Mouse (Mus musculus) hindbrain, embryonic 13.5 days (tissue): Measurements from ENCODE around the gene Lin28b. TPM values are rescaled to one million over a fixed set of nuclear protein-coding genes. Genes with fewer than 3 reads are reported as not detected.

Experiments used
- ATAC-seq: fragments of 200-750 bp; cut with Nextera tagmentation; 2 replicates; pipeline ENCODE4 v1.8.0; 2017; ENCODE audit warnings: moderate TSS enrichment; ENCODE audit not compliant: low FRiP score
- H3K27ac ChIP-seq: fragments of 300-500 bp; sonication (generic); 2 replicates; pipeline ENCODE4 v1.5.1; 2015; ENCODE audit warnings: inconsistent platforms, mild to moderate bottlenecking, moderate library complexity
- H3K27me3 ChIP-seq: fragments of 300-500 bp; sonication (generic); 2 replicates; pipeline ENCODE4 v1.6.1; 2015; ENCODE audit warnings: mild to moderate bottlenecking, inconsistent platforms
- H3K36me3 ChIP-seq: fragments of 300-500 bp; sonication (generic); 2 replicates; pipeline ENCODE4 v1.6.1; 2015; ENCODE audit warnings: mild to moderate bottlenecking, inconsistent platforms
- H3K4me1 ChIP-seq: fragments of 300-500 bp; sonication (generic); replicated peaks from 2 replicates; pipeline ENCODE4 v1.6.1; 2015; ENCODE audit warnings: inconsistent platforms
- H3K4me2 ChIP-seq: fragments of 300-500 bp; sonication (generic); 2 replicates; pipeline ENCODE4 v1.6.1; 2015; ENCODE audit warnings: inconsistent platforms, mild to moderate bottlenecking, moderate library complexity
- H3K4me3 ChIP-seq: fragments of 300-500 bp; sonication (generic); 2 replicates; pipeline ENCODE4 v1.5.1; 2015; ENCODE audit warnings: mild to moderate bottlenecking, inconsistent platforms
- H3K9ac ChIP-seq: fragments of 300-500 bp; sonication (generic); 2 replicates; pipeline ENCODE4 v1.6.1; 2015; ENCODE audit warnings: mild to moderate bottlenecking, inconsistent platforms
- H3K9me3 ChIP-seq: fragments of 300-500 bp; sonication (generic); 2 replicates; pipeline ENCODE4 v1.6.1; 2016; ENCODE audit warnings: inconsistent platforms
- WGBS: fragments of 180-500 bp; shearing (Covaris S2); methylation state at CpG from one replicate; pipeline ENCODE4 v1.1.7; 2015; 5-methylcytosine and 5-hydroxymethylcytosine counted together
- polyA plus RNA-seq: library from polyadenylated mRNA; unstranded; fragments of >200 nt; fragmentation: Nextera tagmentation; extraction: Ambion mirVana; gene quantifications from 2 replicates; pipeline ENCODE4 v1.2.1, GENCODE M21; 2015

Gene Lin28b
- polyA plus RNA-seq, 1 experiment from 2014 or later, result 10.0 TPM

DNA sequence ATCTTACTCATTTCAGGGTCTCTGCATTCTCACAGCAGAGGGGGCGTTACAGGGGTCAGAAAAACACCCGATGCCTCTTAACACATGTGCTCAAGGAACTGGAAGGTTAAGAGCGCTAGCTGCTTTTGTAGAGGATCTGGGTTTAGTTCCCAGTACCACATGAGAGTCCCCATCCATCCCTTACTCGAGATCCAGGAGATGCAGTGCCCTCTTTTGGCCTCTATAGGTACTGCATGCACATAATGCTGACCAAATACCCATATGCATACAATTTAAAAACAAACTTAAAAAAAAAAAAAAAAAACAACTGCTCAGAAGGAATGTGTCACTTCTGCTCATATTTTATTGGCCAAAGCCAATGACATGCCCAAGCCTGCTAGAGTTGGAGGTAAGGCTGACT is 141.8 kb downstream of the Lin28b start:
- ATAC-seq, result no peak
- H3K9me3 ChIP-seq, result no peaks in the 10 kb centered on the region
- H3K36me3 ChIP-seq, result no peaks in the 10 kb centered on the region
- no peak overlapping the region for H3K9ac ChIP-seq
- H3K4me1 ChIP-seq, result no peaks in the 10 kb centered on the region
- no peak overlapping the region for H3K4me2 ChIP-seq
- no peak overlapping the region for H3K4me3 ChIP-seq
- no peaks in the 10 kb centered on the region for H3K27me3 ChIP-seq
- no peak overlapping the region for H3K27ac ChIP-seq
- WGBS, result 87% methylated on average over 4 of the region's 4 CpGs

- no peak overlapping the region for H3K27ac ChIP-seq
- H3K27me3 ChIP-seq, result peaks cover 20% of the 10 kb centered on the region
- ATAC-seq, result no peak
Observed at GRCm38 (mm10) chr10:45339106-45339505, 147.1 kb downstream of the Lin28b start.

GRCm38 (mm10) chr10:45335434-45336422 is 150.5 kb downstream of the Lin28b start, which contains the start of gene Bves:
Gene Bves (plus strand): TSS chr10:45335772.
- Histone ChIP-seq H3K27ac (no peak within 1 kb of the TSS), H3K36me3 (no peaks in the 10 kb centered on the region), H3K4me3 (peak within 1 kb of the TSS; percentile 74), H3K4me1 (no peaks in the 10 kb centered on the region), H3K9me3 (no peaks in the 10 kb centered on the region), H3K9ac (peak within 1 kb of the TSS; percentile 76), H3K27me3 (peaks cover 30% of the 10 kb centered on the region), H3K4me2 (peak within 1 kb of the TSS; percentile 86)
- WGBS, result under 1% methylated on average over 105 of the region's 116 CpGs
- ATAC-seq, result peak; percentile 77

More at GRCm38 (mm10) chr10:45339106-45339505, 147.1 kb downstream of the Lin28b start:
- Histone ChIP-seq H3K4me1 (no peaks in the 10 kb centered on the region), H3K4me3 (no peak overlapping the region), H3K9ac (no peak overlapping the region), H3K9me3 (no peaks in the 10 kb centered on the region), H3K36me3 (no peaks in the 10 kb centered on the region), H3K4me2 (no peak overlapping the region)
- WGBS, result 75% methylated on average over 7 of the region's 7 CpGs

GRCm38 (mm10) chr10:45334925-45335324 is 151.3 kb downstream of the Lin28b start:
- WGBS, result 33% methylated on average over 7 of the region's 7 CpGs
- Histone ChIP-seq H3K27me3 (peaks cover 30% of the 10 kb centered on the region), H3K36me3 (no peaks in the 10 kb centered on the region), H3K4me2 (peak overlapping the region; percentile 86), H3K9me3 (no peaks in the 10 kb centered on the region), H3K4me1 (no peaks in the 10 kb centered on the region), H3K27ac (no peak overlapping the region), H3K4me3 (peak overlapping the region; percentile 74), H3K9ac (no peak overlapping the region)
- ATAC-seq, result peak; percentile 29; the same call in 1 of the 2 replicates

GRCm38 (mm10) chr10:45328196-45329000 is 157.8 kb downstream of the Lin28b start:
- H3K9me3 ChIP-seq, result no peaks in the 10 kb centered on the region
- peak; percentile 76 for ATAC-seq
- WGBS, result 62% methylated on average over 7 of the region's 7 CpGs
- H3K9ac ChIP-seq, result no peak overlapping the region
- H3K27me3 ChIP-seq, result 0 out of 2 replicates have a peak, but pooled peaks cover 4% of the 10 kb centered on the region
- no peak overlapping the region for H3K4me3 ChIP-seq
- no peak overlapping the region for H3K4me2 ChIP-seq
- no peaks in the 10 kb centered on the region for H3K36me3 ChIP-seq
- no peak overlapping the region for H3K27ac ChIP-seq
- H3K4me1 ChIP-seq, result 0 out of 2 replicates have a peak, but pooled peaks cover 6% of the 10 kb centered on the region

Other genes with a start within 250 kb of the Lin28b start
- 2.0 and 2.2 TPM in 2 replicates for gene Bves, start 150.6 kb downstream of the Lin28b start, polyA plus RNA-seq
- 16.9 and 19.0 TPM in 2 replicates for gene Hace1, start 91.4 kb upstream of the Lin28b start, polyA plus RNA-seq